Mouse (Mus musculus) neural tube, embryonic 14.5 days (tissue): ENCODE measurements around the gene Galnt14. TPM values are rescaled to one million over a fixed set of nuclear protein-coding genes. Genes with fewer than 3 reads are reported as not detected.

Experiments used
- ATAC-seq: fragments of 200-750 bp; cut with Nextera tagmentation; 2 replicates; pipeline ENCODE4 v1.8.0; 2017; ENCODE audit warnings: low read depth, mild to moderate bottlenecking, moderate TSS enrichment, moderate library complexity
- H3K27ac ChIP-seq: fragments of 300-500 bp; sonication (generic); 2 replicates; pipeline ENCODE4 v1.5.1; 2014; ENCODE audit warnings: low read depth, mild to moderate bottlenecking, control low read depth, low read length, moderate library complexity, mixed read lengths
- H3K27me3 ChIP-seq: fragments of 300-500 bp; sonication (generic); 2 replicates; pipeline ENCODE4 v1.6.1; 2014; ENCODE audit warnings: low read length; ENCODE audit not compliant: control insufficient read depth, insufficient read depth
- H3K36me3 ChIP-seq: fragments of 300-500 bp; sonication (generic); 2 replicates; pipeline ENCODE4 v1.6.1; 2014; ENCODE audit warnings: low read length, mixed read lengths; ENCODE audit not compliant: control insufficient read depth, insufficient read depth
- H3K4me1 ChIP-seq: fragments of 300-500 bp; sonication (generic); 2 replicates; pipeline ENCODE4 v1.6.1; 2014; ENCODE audit warnings: low read length; ENCODE audit not compliant: control insufficient read depth, insufficient read depth
- H3K4me2 ChIP-seq: fragments of 300-500 bp; sonication (generic); 2 replicates; pipeline ENCODE4 v1.6.1; 2014; ENCODE audit warnings: mild to moderate bottlenecking, low read depth, low read length, control low read depth
- H3K4me3 ChIP-seq: fragments of 300-500 bp; sonication (generic); 2 replicates; pipeline ENCODE4 v1.5.1; 2014; ENCODE audit warnings: low read depth, low read length, control low read depth, mixed read lengths
- H3K9ac ChIP-seq: fragments of 300-500 bp; sonication (generic); replicated peaks from 2 replicates; pipeline ENCODE4 v1.6.1; 2014; ENCODE audit warnings: low read depth, mild to moderate bottlenecking, control low read depth, low read length, mixed read lengths
- H3K9me3 ChIP-seq: fragments of 300-500 bp; sonication (generic); 2 replicates; pipeline ENCODE4 v1.6.1; 2016; ENCODE audit warnings: low read length; ENCODE audit not compliant: control insufficient read depth
- WGBS: fragments of 180-500 bp; shearing (Covaris S2); extraction: QIAGEN DNeasy Blood & Tissue Kit; methylation state at CpG from one replicate; pipeline ENCODE4 v1.1.7; 2014; 5-methylcytosine and 5-hydroxymethylcytosine counted together
- polyA plus RNA-seq: library from polyadenylated mRNA; unstranded; fragments of >200 nt; fragmentation: Nextera tagmentation; extraction: Ambion mirVana; gene quantifications from 2 replicates; pipeline ENCODE4 v1.2.1, GENCODE M21; 2014

Gene Galnt14
- polyA plus RNA-seq, 1 experiment from 2014 or later = 28.9 TPM

DNA sequence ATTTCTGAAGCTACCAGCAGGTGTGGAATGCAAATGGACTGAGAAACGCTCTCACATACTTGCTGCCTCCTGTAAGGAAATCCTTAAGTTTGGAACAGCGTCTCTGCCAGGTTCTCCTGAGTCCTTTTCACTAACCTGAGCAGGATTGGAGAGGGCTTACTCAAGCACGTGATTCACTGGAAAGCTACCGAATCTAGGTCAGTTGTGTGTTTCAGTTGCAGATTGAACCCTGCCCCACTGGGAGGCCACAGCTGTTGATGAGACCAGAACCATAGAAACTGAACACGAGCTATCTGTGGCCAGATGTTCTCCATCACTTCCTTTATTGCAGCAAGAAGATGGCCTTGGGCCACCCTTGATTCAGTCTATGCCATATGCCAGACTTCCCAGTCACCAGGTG, 38.3 kb downstream of the Galnt14 start:
- Histone ChIP-seq H3K27ac (no peak overlapping the region), H3K27me3 (no peaks in the 10 kb centered on the region), H3K4me3 (no peak overlapping the region), H3K4me1 (no peaks in the 10 kb centered on the region), H3K4me2 (no peak overlapping the region), H3K9ac (no peak overlapping the region), H3K36me3 (no peaks in the 10 kb centered on the region), H3K9me3 (no peaks in the 10 kb centered on the region)
- no peak for ATAC-seq
- 72% methylated on average over 5 of the region's 5 CpGs for WGBS

- H3K4me3 ChIP-seq = no peak overlapping the region
- no peaks in the 10 kb centered on the region for H3K27me3 ChIP-seq
- H3K9ac ChIP-seq = no peak overlapping the region
- H3K4me2 ChIP-seq = no peak overlapping the region
- ATAC-seq = no peak
- H3K9me3 ChIP-seq = no peaks in the 10 kb centered on the region
- H3K4me1 ChIP-seq = no peaks in the 10 kb centered on the region
- H3K36me3 ChIP-seq = no peaks in the 10 kb centered on the region
- 73% methylated on average over 2 of the region's 2 CpGs for WGBS
- H3K27ac ChIP-seq = no peak overlapping the region
These were observed 40.2 kb downstream of the Galnt14 start for GRCm38 (mm10) chr17:73670048-73670447.

- Histone ChIP-seq H3K4me2 (no peak overlapping the region), H3K27ac (no peak overlapping the region), H3K4me1 (no peaks in the 10 kb centered on the region), H3K36me3 (no peaks in the 10 kb centered on the region), H3K9ac (no peak overlapping the region), H3K9me3 (no peaks in the 10 kb centered on the region), H3K27me3 (no peaks in the 10 kb centered on the region), H3K4me3 (no peak overlapping the region)
- no peak for ATAC-seq
- WGBS = 94% methylated on average over 1 of the region's 1 CpGs
These were observed 41.3 kb downstream of the Galnt14 start for GRCm38 (mm10) chr17:73668996-73669395.

- Histone ChIP-seq H3K9ac (no peak overlapping the region), H3K4me1 (no peaks in the 10 kb centered on the region), H3K27ac (no peak overlapping the region), H3K36me3 (no peaks in the 10 kb centered on the region), H3K4me2 (no peak overlapping the region), H3K9me3 (no peaks in the 10 kb centered on the region), H3K27me3 (no peaks in the 10 kb centered on the region), H3K4me3 (no peak overlapping the region)
- ATAC-seq = no peak
- WGBS = 87% methylated on average over 3 of the region's 3 CpGs
These were observed 47.0 kb downstream of the Galnt14 start for GRCm38 (mm10) chr17:73663237-73663636.

DNA sequence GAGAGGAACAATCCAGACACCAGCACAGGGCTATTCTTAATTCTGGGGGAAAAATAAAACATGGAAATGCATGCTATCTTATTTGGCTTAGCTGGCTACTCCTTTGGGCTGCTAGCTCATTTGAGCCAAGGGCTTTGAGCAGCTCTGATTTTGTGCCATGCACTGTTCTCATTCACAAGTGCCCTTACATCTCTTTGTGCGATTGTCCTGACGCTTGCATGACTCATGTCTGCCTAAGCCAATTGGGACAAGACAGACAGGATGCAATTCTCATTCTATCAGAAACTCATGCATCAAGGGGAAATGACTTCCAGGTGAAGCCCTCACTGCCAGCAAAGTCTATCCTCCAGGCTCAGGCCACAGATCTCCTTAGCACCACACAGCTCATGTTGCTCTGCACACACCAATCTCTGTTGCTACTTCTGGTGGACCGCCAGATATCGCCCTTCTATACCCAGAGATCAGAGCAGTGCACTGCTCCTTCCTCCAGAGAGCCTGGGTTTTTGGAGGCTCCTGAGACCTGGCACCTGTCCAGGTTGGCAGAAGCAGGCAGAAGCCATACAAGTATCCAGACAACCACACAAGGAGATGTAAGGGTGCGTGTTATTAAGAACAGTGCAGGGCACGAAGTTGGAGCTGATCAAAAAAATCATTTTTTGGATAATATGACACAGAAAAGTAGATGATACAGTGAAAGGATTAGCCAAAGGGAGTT, 51.4 kb downstream of the Galnt14 start:
- H3K4me3 ChIP-seq = no peak overlapping the region
- H3K36me3 ChIP-seq = no peaks in the 10 kb centered on the region
- ATAC-seq = no peak
- H3K27ac ChIP-seq = no peak overlapping the region
- 85% methylated on average over 6 of the region's 6 CpGs for WGBS
- no peak overlapping the region for H3K9ac ChIP-seq
- no peak overlapping the region for H3K4me2 ChIP-seq
- no peaks in the 10 kb centered on the region for H3K27me3 ChIP-seq
- H3K9me3 ChIP-seq = no peaks in the 10 kb centered on the region
- H3K4me1 ChIP-seq = no peaks in the 10 kb centered on the region

GRCm38 (mm10) chr17:73656373-73656772, 53.9 kb downstream of the Galnt14 start:
- no peaks in the 10 kb centered on the region for H3K4me1 ChIP-seq
- no peak overlapping the region for H3K4me3 ChIP-seq
- H3K9me3 ChIP-seq = no peaks in the 10 kb centered on the region
- H3K27me3 ChIP-seq = no peaks in the 10 kb centered on the region
- no peak overlapping the region for H3K9ac ChIP-seq
- no peak for ATAC-seq
- 85% methylated on average over 3 of the region's 3 CpGs for WGBS
- H3K4me2 ChIP-seq = no peak overlapping the region
- no peak overlapping the region for H3K27ac ChIP-seq
- H3K36me3 ChIP-seq = no peaks in the 10 kb centered on the region

DNA sequence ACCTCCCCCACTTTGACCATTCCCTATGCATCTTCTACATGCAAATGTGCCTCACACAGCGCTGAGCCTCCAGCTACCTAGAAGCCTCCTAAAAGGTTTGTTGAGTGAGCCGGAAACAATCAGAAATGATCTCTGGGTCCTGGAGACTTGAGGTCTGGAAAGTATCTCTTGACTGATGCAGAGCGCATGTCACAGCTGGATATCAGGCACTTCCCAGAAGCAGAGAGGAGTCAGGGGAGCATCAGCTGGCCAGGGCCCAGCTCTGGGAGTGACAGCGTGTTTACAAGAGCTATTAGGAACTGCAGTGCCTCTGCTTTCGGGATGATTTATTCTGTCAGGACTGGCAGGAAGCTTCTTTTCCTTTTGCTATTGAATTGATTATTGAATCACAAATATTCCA, 56.0 kb downstream of the Galnt14 start:
- ATAC-seq = no peak; the same call in 1 of the 2 replicates
- no peak overlapping the region for H3K4me2 ChIP-seq
- 55% methylated on average over 5 of the region's 5 CpGs for WGBS
- H3K36me3 ChIP-seq = no peaks in the 10 kb centered on the region
- H3K4me3 ChIP-seq = no peak overlapping the region
- H3K9ac ChIP-seq = no peak overlapping the region
- no peaks in the 10 kb centered on the region for H3K27me3 ChIP-seq
- no peak overlapping the region for H3K27ac ChIP-seq
- no peaks in the 10 kb centered on the region for H3K9me3 ChIP-seq
- H3K4me1 ChIP-seq = no peaks in the 10 kb centered on the region

GRCm38 (mm10) chr17:73649371-73649770, 60.9 kb downstream of the Galnt14 start:
- Histone ChIP-seq H3K27ac (no peak overlapping the region), H3K4me2 (no peak overlapping the region), H3K4me3 (no peak overlapping the region), H3K9ac (no peak overlapping the region), H3K36me3 (no peaks in the 10 kb centered on the region), H3K27me3 (no peaks in the 10 kb centered on the region), H3K4me1 (peaks cover 3% of the 10 kb centered on the region; the same call in 1 of the 2 replicates), H3K9me3 (no peaks in the 10 kb centered on the region)
- no peak for ATAC-seq
- WGBS = 69% methylated on average over 6 of the region's 6 CpGs

GRCm38 (mm10) chr17:73641676-73642075, 68.6 kb downstream of the Galnt14 start:
- Histone ChIP-seq H3K27ac (no peak overlapping the region), H3K4me3 (no peak overlapping the region), H3K9me3 (no peaks in the 10 kb centered on the region), H3K4me2 (no peak overlapping the region), H3K36me3 (no peaks in the 10 kb centered on the region), H3K9ac (no peak overlapping the region), H3K4me1 (peaks cover 6% of the 10 kb centered on the region; the same call in 1 of the 2 replicates), H3K27me3 (no peaks in the 10 kb centered on the region)
- 94% methylated on average over 7 of the region's 7 CpGs for WGBS
- no peak for ATAC-seq
